8 mouse cellular contexts compared by ENCODE assay signal in genomic region chr5:141243253-141243965, GRCm38 (mm10). TPM values are rescaled to one million over a fixed set of nuclear protein-coding genes. Genes with fewer than 3 reads are reported as not detected.
A peak's percentile ranks its signal among the peaks of the same experiment; 100 is the strongest.
DNase-seq lines count a peak whose midpoint lies in the region; ATAC-seq lines count a peak whose summit lies in the region.

No protein-coding gene starts in this region.

- WGBS in heart, embryonic 12.5 days, result 3% methylated on average over 33 of the region's 33 CpGs
- WGBS in limb, embryonic 12.5 days, result 2% methylated on average over 33 of the region's 33 CpGs
- WGBS in neural tube, embryonic 13.5 days, result 2% methylated on average over 33 of the region's 33 CpGs

- intact Hi-C loops in left cerebral cortex, postnatal 4 days (cut with DNase I), result loop anchor here (10.0 kb wide), 1 partner anchor 1201 kb away; no protein-coding TSS in a partner anchor

- H3K36me3 ChIP-seq in heart, embryonic 12.5 days, result no peaks in the 10 kb centered on the region
- H3K36me3 ChIP-seq in limb, embryonic 12.5 days, result no peaks in the 10 kb centered on the region
- no peaks in the 10 kb centered on the region for H3K36me3 ChIP-seq in neural tube, embryonic 13.5 days

- H3K4me2 ChIP-seq in heart, embryonic 12.5 days, result peak overlapping the region; percentile 95
- peak overlapping the region; percentile 98 for H3K4me2 ChIP-seq in limb, embryonic 12.5 days
- peak overlapping the region; percentile 94 for H3K4me2 ChIP-seq in neural tube, embryonic 13.5 days

- no peak for ATAC-seq in heart, embryonic 12.5 days (ENCODE audit: insufficient number of reproducible peaks, low FRiP score)
- no peak for ATAC-seq in limb, embryonic 12.5 days (ENCODE audit: insufficient number of reproducible peaks, insufficient read depth, low FRiP score, low TSS enrichment, low read depth)
- no peak for ATAC-seq in neural tube, embryonic 13.5 days (ENCODE audit: low read depth)
- ATAC-seq in inflammation-experienced regulatory T-cells, adult 6 months, result no peak

- no peak overlapping the region for H3K27ac ChIP-seq in heart, embryonic 12.5 days (ENCODE audit: poor library complexity, severe bottlenecking)
- no peak overlapping the region for H3K27ac ChIP-seq in limb, embryonic 12.5 days
- no peak overlapping the region for H3K27ac ChIP-seq in neural tube, embryonic 13.5 days (replicated peaks)

- peak; percentile 10 for DNase-seq in left cerebral cortex, postnatal 4 days
- DNase-seq in left cerebral cortex, adult 11 months (ENCODE audit: low spot score), result no peak
- peak; percentile 12 for DNase-seq in adrenal gland, postnatal 25 days
- DNase-seq in right cerebral cortex, postnatal 4 days, result no peak

- H3K9me3 ChIP-seq in heart, embryonic 12.5 days (replicated peaks), result no peaks in the 10 kb centered on the region
- no peaks in the 10 kb centered on the region for H3K9me3 ChIP-seq in limb, embryonic 12.5 days
- H3K9me3 ChIP-seq in neural tube, embryonic 13.5 days, result no peaks in the 10 kb centered on the region

- peaks cover 10% of the 10 kb centered on the region for H3K27me3 ChIP-seq in heart, embryonic 12.5 days (replicated peaks)
- peaks cover 28% of the 10 kb centered on the region for H3K27me3 ChIP-seq in limb, embryonic 12.5 days
- peaks cover 63% of the 10 kb centered on the region for H3K27me3 ChIP-seq in neural tube, embryonic 13.5 days

- peaks cover 38% of the 10 kb centered on the region for H3K4me1 ChIP-seq in heart, embryonic 12.5 days (replicated peaks)
- peaks cover 31% of the 10 kb centered on the region for H3K4me1 ChIP-seq in limb, embryonic 12.5 days (replicated peaks)
- H3K4me1 ChIP-seq in neural tube, embryonic 13.5 days (replicated peaks), result peaks cover 40% of the 10 kb centered on the region

- H3K9ac ChIP-seq in heart, embryonic 12.5 days, result peak overlapping the region; percentile 70
- H3K9ac ChIP-seq in limb, embryonic 12.5 days (replicated peaks), result peak overlapping the region; percentile 53
- peak overlapping the region; percentile 89 for H3K9ac ChIP-seq in neural tube, embryonic 13.5 days

- H3K4me3 ChIP-seq in heart, embryonic 12.5 days, result peak overlapping the region; percentile 87
- H3K4me3 ChIP-seq in limb, embryonic 12.5 days (replicated peaks), result peak overlapping the region; percentile 67
- peak overlapping the region; percentile 72 for H3K4me3 ChIP-seq in neural tube, embryonic 13.5 days

RNA-seq across cellular contexts. Expression of gene Sdk1, which starts 2.1 kb away (rescaled TPM):
- total RNA-seq in left cerebral cortex, postnatal 4 days (2021), result 10 to 100 TPM; 18.2 to 19.4 TPM
- total RNA-seq in adrenal gland, postnatal 25 days (2021), result 9.8 and 18.3 TPM in 2 replicates
- 4.1 and 4.4 TPM in 2 replicates for polyA plus RNA-seq in heart, embryonic 12.5 days (2016; fragmentation: Nextera tagmentation; extraction: Ambion mirVana)
- 1.9 and 2.0 TPM in 2 replicates for polyA plus RNA-seq in limb, embryonic 12.5 days (2016; fragmentation: Nextera tagmentation; extraction: Ambion mirVana)
- 3.8 and 4.3 TPM in 2 replicates for polyA plus RNA-seq in neural tube, embryonic 13.5 days (2015; fragmentation: Nextera tagmentation; extraction: Ambion mirVana)
- polyA plus RNA-seq in inflammation-experienced regulatory T-cells, adult 6 months (2017; shearing (Covaris generic)), result not detected

Comparison
In these comparisons a context has a peak if more than half of its experiments do, and no peak if none do; other contexts are left out.
1. DNase-seq: peak in left cerebral cortex, postnatal 4 days (single experiment) and adrenal gland, postnatal 25 days (single experiment); none in left cerebral cortex, adult 11 months (single experiment) and right cerebral cortex, postnatal 4 days (single experiment).
2. Peak in every context shown above with its lines, with median percentiles within 50 percentile points of each other: H3K4me2 ChIP-seq, H3K4me3 ChIP-seq and H3K9ac ChIP-seq.